Mouse (Mus musculus): ENCODE measurements around the gene Ddr1. TPM values are rescaled to one million over a fixed set of nuclear protein-coding genes. Genes with fewer than 3 reads are reported as not detected.

Ddr1 gene
- polyA plus RNA-seq, 2 experiments = 1.1 to 1.7 TPM

- ATAC-seq (ENCODE audit: insufficient read depth) = peak; percentile 72
- 33% methylated on average over 3 of the region's 3 CpGs for WGBS (ENCODE audit: insufficient replicate concordance)
- peaks cover 47 to 62% of the 10 kb centered on the region in 2 experiments for H3K4me1 ChIP-seq (replicated peaks; ENCODE audit: control insufficient read depth in 2 of 2, insufficient read depth in 2 of 2, low read length in 1 of 2)
These were observed 38.5 kb upstream of the Ddr1 start for GRCm38 (mm10) chr17:35742948-35743347.

GRCm38 (mm10) chr17:35741589-35742226 is 37.3 kb upstream of the Ddr1 start:
- H3K36me3 ChIP-seq (replicated peaks; ENCODE audit: control insufficient read depth, insufficient read depth, low read depth) = no peaks in the 10 kb centered on the region
- H3K27me3 ChIP-seq (ENCODE audit: control insufficient read depth, insufficient read depth, low read length) = no peaks in the 10 kb centered on the region
- H3K9me3 ChIP-seq (ENCODE audit: control insufficient read depth, low read length) = no peaks in the 10 kb centered on the region
- 18% methylated on average over 9 of the region's 9 CpGs for WGBS (ENCODE audit: insufficient replicate concordance)
- ATAC-seq (ENCODE audit: insufficient read depth) (peak; percentile 88), DNase-seq (ENCODE audit: low read depth in 3 of 3, low spot score in 3 of 3) (peak; percentile 90 to 97 (median 94))
- peak; percentile 98 for TF ChIP-seq EP300 (IDR thresholded peaks at IDR 0.05; ENCODE audit: low read depth)
- no peak for TF ChIP-seq CTCF (IDR thresholded peaks at IDR 0.05; ENCODE audit: low read depth)
- peak overlapping the region in 1 of 2 experiments; percentile 20; a peak in 1 of 4 replicates for H3K4me3 ChIP-seq (ENCODE audit: insufficient read depth in 1 of 2, low read depth in 2 of 2, low read length in 2 of 2)
- H3K4me2 ChIP-seq (ENCODE audit: low read depth) = peak overlapping the region; percentile 68
- H3K4me1 ChIP-seq (replicated peaks; ENCODE audit: control insufficient read depth in 2 of 2, insufficient read depth in 2 of 2, low read length in 1 of 2) = peaks cover 52 to 67% of the 10 kb centered on the region in 2 experiments
- H3K27ac ChIP-seq = peak overlapping the region; percentile 100
- peak overlapping the region; percentile 70 for H3K9ac ChIP-seq (replicated peaks)

More at GRCm38 (mm10) chr17:35742948-35743347, 38.5 kb upstream of the Ddr1 start:
- H3K4me2 ChIP-seq (ENCODE audit: low read depth) = peak overlapping the region; percentile 68
- no peaks in the 10 kb centered on the region for H3K36me3 ChIP-seq (replicated peaks; ENCODE audit: control insufficient read depth, insufficient read depth, low read depth)
- peak overlapping the region; percentile 68 for H3K9ac ChIP-seq (replicated peaks)
- TF ChIP-seq CTCF (IDR thresholded peaks at IDR 0.05; ENCODE audit: low read depth) (no peak), EP300 (IDR thresholded peaks at IDR 0.05; ENCODE audit: low read depth) (peak; percentile 95)
- H3K4me3 ChIP-seq (ENCODE audit: insufficient read depth in 1 of 2, low read depth in 2 of 2, low read length in 2 of 2) = no peak overlapping the region; a peak in 2 of 4 replicates
- DNase-seq (ENCODE audit: low read depth in 3 of 3, low spot score in 3 of 3) = peak; percentile 72 to 88 (median 80)
- no peaks in the 10 kb centered on the region for H3K9me3 ChIP-seq (ENCODE audit: control insufficient read depth, low read length)
- H3K27ac ChIP-seq = peak overlapping the region; percentile 100
- H3K27me3 ChIP-seq (ENCODE audit: control insufficient read depth, insufficient read depth, low read length) = no peaks in the 10 kb centered on the region

GRCm38 (mm10) chr17:35740276-35740880 is 36.0 kb upstream of the Ddr1 start:
- no peak overlapping the region for H3K4me3 ChIP-seq (ENCODE audit: insufficient read depth in 1 of 2, low read depth in 2 of 2, low read length in 2 of 2)
- H3K27ac ChIP-seq = peak overlapping the region; percentile 100
- H3K4me2 ChIP-seq (ENCODE audit: low read depth) = peak overlapping the region; percentile 68; the same call in 1 of the 2 replicates
- H3K4me1 ChIP-seq (replicated peaks; ENCODE audit: control insufficient read depth in 2 of 2, insufficient read depth in 2 of 2, low read length in 1 of 2) = peaks cover 52 to 67% of the 10 kb centered on the region in 2 experiments
- H3K36me3 ChIP-seq (replicated peaks; ENCODE audit: control insufficient read depth, insufficient read depth, low read depth) = no peaks in the 10 kb centered on the region
- WGBS (ENCODE audit: insufficient replicate concordance) = 42% methylated on average over 5 of the region's 5 CpGs
- DNase-seq (ENCODE audit: low read depth in 3 of 3, low spot score in 3 of 3) = no peak
- no peak for ATAC-seq (ENCODE audit: insufficient read depth)
- TF ChIP-seq CTCF (IDR thresholded peaks at IDR 0.05; ENCODE audit: low read depth) (no peak), EP300 (IDR thresholded peaks at IDR 0.05; ENCODE audit: low read depth) (no peak)
- peak overlapping the region; percentile 70 for H3K9ac ChIP-seq (replicated peaks)
- no peaks in the 10 kb centered on the region for H3K27me3 ChIP-seq (ENCODE audit: control insufficient read depth, insufficient read depth, low read length)
- H3K9me3 ChIP-seq (ENCODE audit: control insufficient read depth, low read length) = no peaks in the 10 kb centered on the region

- DNase-seq (ENCODE audit: low read depth in 3 of 3, low spot score in 3 of 3) (peak; percentile 85 to 90 (median 89)), ATAC-seq (ENCODE audit: insufficient read depth) (no peak)
- no peak overlapping the region for H3K4me3 ChIP-seq (ENCODE audit: insufficient read depth in 1 of 2, low read depth in 2 of 2, low read length in 2 of 2)
- peak; percentile 98 for TF ChIP-seq CTCF (IDR thresholded peaks at IDR 0.05; ENCODE audit: low read depth)
- TF ChIP-seq EP300 (IDR thresholded peaks at IDR 0.05; ENCODE audit: low read depth) = peak; percentile 43; the same call in 1 of the 2 replicates
- H3K9ac ChIP-seq (replicated peaks) = peak overlapping the region; percentile 29; the same call in 1 of the 2 replicates
- H3K9me3 ChIP-seq (ENCODE audit: control insufficient read depth, low read length) = no peaks in the 10 kb centered on the region
- peak overlapping the region; percentile 100 for H3K27ac ChIP-seq
- H3K27me3 ChIP-seq (ENCODE audit: control insufficient read depth, insufficient read depth, low read length) = no peaks in the 10 kb centered on the region
- no peaks in the 10 kb centered on the region for H3K36me3 ChIP-seq (replicated peaks; ENCODE audit: control insufficient read depth, insufficient read depth, low read depth)
- H3K4me2 ChIP-seq (ENCODE audit: low read depth) = peak overlapping the region; percentile 31
- H3K4me1 ChIP-seq (replicated peaks; ENCODE audit: control insufficient read depth in 2 of 2, insufficient read depth in 2 of 2, low read length in 1 of 2) = peaks cover 52 to 66% of the 10 kb centered on the region in 2 experiments
- 3% methylated on average over 6 of the region's 6 CpGs for WGBS (ENCODE audit: insufficient replicate concordance)
These were observed 35.3 kb upstream of the Ddr1 start for GRCm38 (mm10) chr17:35739675-35740074.

- Histone ChIP-seq H3K9ac (replicated peaks) (no peak overlapping the region), H3K4me3 (ENCODE audit: insufficient read depth in 1 of 2, low read depth in 2 of 2, low read length in 2 of 2) (peak overlapping the region in 1 of 2 experiments; percentile 34; a peak in 1 of 4 replicates), H3K4me2 (ENCODE audit: low read depth) (peak overlapping the region; percentile 41), H3K36me3 (replicated peaks; ENCODE audit: control insufficient read depth, insufficient read depth, low read depth) (no peaks in the 10 kb centered on the region), H3K9me3 (ENCODE audit: control insufficient read depth, low read length) (no peaks in the 10 kb centered on the region), H3K27me3 (ENCODE audit: control insufficient read depth, insufficient read depth, low read length) (no peaks in the 10 kb centered on the region), H3K27ac (no peak overlapping the region), H3K4me1 (replicated peaks; ENCODE audit: control insufficient read depth in 2 of 2, insufficient read depth in 2 of 2, low read length in 1 of 2) (peaks cover 40 to 53% of the 10 kb centered on the region in 2 experiments)
- 10% methylated on average over 12 of the region's 12 CpGs for WGBS (ENCODE audit: insufficient replicate concordance)
- DNase-seq (ENCODE audit: low read depth in 3 of 3, low spot score in 3 of 3) (peak; percentile 76 to 87 (median 78)), ATAC-seq (ENCODE audit: insufficient read depth) (no peak)
- TF ChIP-seq CTCF (IDR thresholded peaks at IDR 0.05; ENCODE audit: low read depth) (peak; percentile 97), EP300 (IDR thresholded peaks at IDR 0.05; ENCODE audit: low read depth) (no peak)
These were observed 33.3 kb upstream of the Ddr1 start for GRCm38 (mm10) chr17:35737743-35738142.

All from liver, embryonic 14.5 days (tissue).